Mouse (Mus musculus) myocyte (in vitro differentiated cells): Measurements from ENCODE around the gene Agl.

Experiments used
- E2F4 ChIP-seq: IDR thresholded peaks from one replicate; pipeline ENCODE4 v1.6.1; 2011; ENCODE audit warnings: mild to moderate bottlenecking, control low read depth, moderate library complexity; ENCODE audit not compliant: insufficient read depth
- MAX ChIP-seq: IDR thresholded peaks from one replicate; pipeline ENCODE4 v1.6.1; 2011; ENCODE audit warnings: low read depth, mild to moderate bottlenecking, control low read depth
- MYOD1 ChIP-seq, 3 experiments: IDR thresholded peaks; one replicate each; pipeline ENCODE4 v1.6.1; 2011; ENCODE audit warnings: control low read depth in 2 of 3, low read depth in 2 of 3, mild to moderate bottlenecking in 2 of 3, moderate library complexity in 1 of 3; ENCODE audit not compliant: insufficient read length in 2 of 3, control insufficient read depth in 1 of 3
- MYOG ChIP-seq, 3 experiments: IDR thresholded peaks; one replicate each; pipeline ENCODE4 v1.6.1; 2011; ENCODE audit warnings: control low read depth in 2 of 3, low read depth in 2 of 3, mild to moderate bottlenecking in 2 of 3; ENCODE audit not compliant: insufficient read length in 2 of 3, control insufficient read depth in 1 of 3, insufficient read depth in 1 of 3
- POLR2A ChIP-seq: IDR thresholded peaks from one replicate; pipeline ENCODE4 v1.6.1; 2011; ENCODE audit warnings: low read depth, mild to moderate bottlenecking, control low read depth, moderate library complexity; ENCODE audit not compliant: insufficient read length
- POLR2AphosphoS2 ChIP-seq: IDR thresholded peaks from one replicate; pipeline ENCODE4 v1.6.1; 2011; ENCODE audit warnings: low read depth, control low read depth; ENCODE audit not compliant: insufficient read length
- TCF12 ChIP-seq: IDR thresholded peaks from one replicate; pipeline ENCODE4 v1.6.1; 2011; ENCODE audit warnings: mild to moderate bottlenecking, control low read depth; ENCODE audit not compliant: poor library complexity, insufficient read depth, severe bottlenecking

- TF ChIP-seq POLR2A (no peak), MAX (no peak), E2F4 (no peak), TCF12 (no peak), MYOD1 (IDR thresholded peaks at IDR 0.05; ENCODE audit: control insufficient read depth in 1 of 3, insufficient read length in 2 of 3, low read depth in 2 of 3) (no peak), POLR2AphosphoS2 (no peak), MYOG (IDR thresholded peaks at IDR 0.05; ENCODE audit: control insufficient read depth in 1 of 3, insufficient read depth in 1 of 3, insufficient read length in 2 of 3, low read depth in 2 of 3) (no peak)
Measured at GRCm38 (mm10) chr3:116722980-116723379, 85.0 kb downstream of the Agl start.
